8 mouse cellular contexts compared by ENCODE assay signal in the genomic region with DNA sequence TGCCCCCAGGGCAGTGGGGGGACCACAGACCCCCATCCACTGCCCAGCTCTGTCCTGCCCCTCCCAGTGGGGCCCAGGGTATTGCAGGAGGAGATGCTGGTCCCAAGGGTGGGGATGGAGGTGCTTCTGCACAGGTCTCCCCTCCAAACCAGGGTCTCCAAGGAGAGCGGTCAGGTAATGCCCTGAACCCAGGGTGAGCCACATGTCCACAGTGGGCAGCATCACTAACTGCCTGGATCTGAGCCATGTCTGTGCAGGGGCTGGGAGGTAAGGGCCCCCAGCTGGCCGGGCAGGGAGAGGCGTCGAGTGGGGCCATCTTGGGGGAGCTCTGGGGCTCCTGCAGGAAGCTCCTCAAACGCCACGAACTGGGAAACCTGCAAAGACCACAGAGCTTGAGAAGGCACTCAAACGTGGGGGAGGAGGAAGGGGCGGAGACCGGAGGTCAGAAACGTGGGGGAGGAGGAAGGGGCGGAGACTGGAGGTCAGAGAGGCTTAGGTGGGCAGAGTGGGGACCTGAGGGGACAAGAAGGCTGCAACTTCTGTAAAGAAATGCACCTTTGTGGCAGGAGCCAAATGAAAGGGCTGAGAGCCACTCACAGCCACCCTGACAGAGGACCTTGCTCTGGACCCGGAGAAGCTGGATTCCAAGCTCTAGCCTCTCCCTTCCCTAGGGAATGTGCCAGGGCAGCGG. TPM values are rescaled to one million over a fixed set of nuclear protein-coding genes. Genes with fewer than 3 reads are reported as not detected.
DNase-seq lines count a peak whose midpoint lies in the region; ATAC-seq lines count a peak whose summit lies in the region.

No protein-coding gene starts in this region.

- no peak for ATAC-seq in CD4-positive, CD25-positive, alpha-beta regulatory T cell, adult 4 months
- ATAC-seq in midbrain, embryonic 15.5 days (replicated peaks), result no peak
- ATAC-seq in limb, embryonic 13.5 days (ENCODE audit: low FRiP score, low read depth), result 0 out of 2 replicates have a peak, but pooled peaks have one; percentile 46

- H3K4me3 ChIP-seq in midbrain, embryonic 10.5 days, result peak overlapping the region; percentile 57
- no peak overlapping the region for H3K4me3 ChIP-seq in midbrain, embryonic 15.5 days
- H3K4me3 ChIP-seq in limb, embryonic 13.5 days, result peak overlapping the region; percentile 27

- 11% methylated on average over 13 of the region's 13 CpGs for WGBS in midbrain, embryonic 10.5 days
- 15% methylated on average over 13 of the region's 13 CpGs for WGBS in midbrain, embryonic 15.5 days
- 11% methylated on average over 13 of the region's 13 CpGs for WGBS in limb, embryonic 13.5 days

- peak; percentile 16 for DNase-seq in CD4-positive, CD25-positive, alpha-beta regulatory T cell, adult 2 months (ENCODE audit: low read depth, low spot score)
- DNase-seq in midbrain, embryonic 10.5 days (ENCODE audit: low spot score), result peak; percentile 57
- DNase-seq in thymus, postnatal 25 days, result peak; percentile 35
- no peak for DNase-seq in right cerebral cortex, postnatal 10 days (ENCODE audit: low spot score in 2 of 2)
- no peak for DNase-seq in frontal cortex, postnatal 10 days (ENCODE audit: low spot score in 2 of 2)

- no peak overlapping the region for H3K4me2 ChIP-seq in midbrain, embryonic 15.5 days
- H3K4me2 ChIP-seq in limb, embryonic 13.5 days (replicated peaks), result peak overlapping the region; percentile 51

- H3K27ac ChIP-seq in midbrain, embryonic 10.5 days (replicated peaks), result peak overlapping the region; percentile 98
- H3K27ac ChIP-seq in midbrain, embryonic 15.5 days, result no peak overlapping the region
- no peak overlapping the region for H3K27ac ChIP-seq in limb, embryonic 13.5 days

- peaks cover 18% of the 10 kb centered on the region for H3K27me3 ChIP-seq in midbrain, embryonic 10.5 days (ENCODE audit: low read depth, poor library complexity, severe bottlenecking)
- no peaks in the 10 kb centered on the region for H3K27me3 ChIP-seq in midbrain, embryonic 15.5 days (replicated peaks)
- H3K27me3 ChIP-seq in limb, embryonic 13.5 days, result peaks cover 32% of the 10 kb centered on the region

- H3K36me3 ChIP-seq in midbrain, embryonic 10.5 days, result peaks cover 39% of the 10 kb centered on the region
- H3K36me3 ChIP-seq in midbrain, embryonic 15.5 days (replicated peaks), result peaks cover 7% of the 10 kb centered on the region; the same call in 1 of the 2 replicates
- no peaks in the 10 kb centered on the region for H3K36me3 ChIP-seq in limb, embryonic 13.5 days

- peaks cover 43% of the 10 kb centered on the region for H3K4me1 ChIP-seq in midbrain, embryonic 10.5 days
- H3K4me1 ChIP-seq in midbrain, embryonic 15.5 days, result peaks cover 21% of the 10 kb centered on the region
- peaks cover 29% of the 10 kb centered on the region for H3K4me1 ChIP-seq in limb, embryonic 13.5 days

- H3K9ac ChIP-seq in midbrain, embryonic 15.5 days, result no peak overlapping the region
- H3K9ac ChIP-seq in limb, embryonic 13.5 days, result peak overlapping the region; percentile 53

- peaks cover under 1% of the 10 kb centered on the region; the same call in 1 of the 2 replicates for H3K9me3 ChIP-seq in midbrain, embryonic 10.5 days (replicated peaks)
- no peaks in the 10 kb centered on the region for H3K9me3 ChIP-seq in midbrain, embryonic 15.5 days
- no peaks in the 10 kb centered on the region for H3K9me3 ChIP-seq in limb, embryonic 13.5 days

RNA-seq across cellular contexts. Expression of a gene that starts 31.5 kb away (rescaled TPM):
- 1 to 10 TPM in 1 of 2 experiments, under 1 TPM in 1; 0.30 to 1.2 TPM for polyA plus RNA-seq in CD4-positive, CD25-positive, alpha-beta regulatory T cell, adult 4 months (2017; shearing (Covaris generic))
- polyA plus RNA-seq in midbrain, embryonic 10.5 days (2016; fragmentation: Nextera tagmentation; extraction: Ambion mirVana), result 27.1 and 35.3 TPM in 2 replicates
- 11.8 and 13.9 TPM in 2 replicates for polyA plus RNA-seq in midbrain, embryonic 15.5 days (2015; fragmentation: Nextera tagmentation; extraction: Ambion mirVana)
- 2.7 and 3.1 TPM in 2 replicates for polyA plus RNA-seq in limb, embryonic 13.5 days (2015; fragmentation: Nextera tagmentation; extraction: Ambion mirVana)

RNA-seq across cellular contexts. Expression of a gene that starts 44.7 kb away (rescaled TPM):
- under 1 TPM; 0.08 to 0.14 TPM for polyA plus RNA-seq in CD4-positive, CD25-positive, alpha-beta regulatory T cell, adult 4 months (2017; shearing (Covaris generic))
- polyA plus RNA-seq in midbrain, embryonic 10.5 days (2016; fragmentation: Nextera tagmentation; extraction: Ambion mirVana), result 7.9 and 9.3 TPM in 2 replicates
- 10.9 and 11.9 TPM in 2 replicates for polyA plus RNA-seq in midbrain, embryonic 15.5 days (2015; fragmentation: Nextera tagmentation; extraction: Ambion mirVana)
- 6.0 and 6.6 TPM in 2 replicates for polyA plus RNA-seq in limb, embryonic 13.5 days (2015; fragmentation: Nextera tagmentation; extraction: Ambion mirVana)

Comparison
In these comparisons a context has a peak if more than half of its experiments do, and no peak if none do; other contexts are left out.
1. DNase-seq: peak in CD4-positive, CD25-positive, alpha-beta regulatory T cell, adult 2 months (single experiment), midbrain, embryonic 10.5 days (single experiment) and thymus, postnatal 25 days (single experiment); none in right cerebral cortex, postnatal 10 days (0 of 2) and frontal cortex, postnatal 10 days (0 of 2).